Mouse (Mus musculus): Measurements from ENCODE around the gene Olfr1537. TPM values are rescaled to one million over a fixed set of nuclear protein-coding genes. Genes with fewer than 3 reads are reported as not detected.

The Olfr1537 gene
- not detected in 2 replicates for polyA plus RNA-seq (2015; fragmentation: Nextera tagmentation; extraction: Ambion mirVana)

DNA sequence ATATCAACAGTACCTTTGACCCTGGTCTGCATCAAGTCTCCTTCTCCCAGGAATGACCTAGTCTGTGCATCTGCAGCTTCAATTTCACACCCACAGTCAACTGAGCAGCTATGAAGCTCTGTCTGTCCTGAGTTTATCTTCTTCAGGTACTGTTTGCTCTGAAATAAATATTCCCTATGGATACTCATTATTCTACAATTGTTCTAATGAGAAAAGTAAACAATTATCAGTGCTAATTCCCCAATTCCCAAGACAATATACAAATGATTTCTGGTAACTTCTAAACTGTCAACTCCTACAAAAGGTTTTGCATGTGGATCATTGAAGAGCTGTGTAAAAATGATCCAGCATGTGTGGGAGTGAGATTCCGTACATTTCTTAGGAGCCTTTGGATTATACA lies at the start of gene Olfr1537:
Gene Olfr1537, minus strand, starts transcription at position 101 of the 400 bp plus-strand sequence.
- Histone ChIP-seq H3K4me1 (ENCODE audit: control insufficient read depth, insufficient read depth, low read length) (no peaks in the 10 kb centered on the region), H3K27me3 (ENCODE audit: control insufficient read depth, insufficient read depth, low read length) (no peaks in the 10 kb centered on the region), H3K9ac (ENCODE audit: low read length) (no peak within 1 kb of the TSS), H3K4me2 (ENCODE audit: low read depth, low read length) (no peak within 1 kb of the TSS), H3K27ac (ENCODE audit: low read length) (no peak within 1 kb of the TSS), H3K36me3 (ENCODE audit: control insufficient read depth, insufficient read depth, low read length) (no peaks in the 10 kb centered on the region), H3K9me3 (replicated peaks; ENCODE audit: control insufficient read depth, low read length) (no peaks in the 10 kb centered on the region), H3K4me3 (replicated peaks; ENCODE audit: low read length) (no peak within 1 kb of the TSS)
- WGBS = 85% methylated on average over 1 of the region's 1 CpGs
- no peak for ATAC-seq (ENCODE audit: insufficient read depth, low FRiP score)

DNA sequence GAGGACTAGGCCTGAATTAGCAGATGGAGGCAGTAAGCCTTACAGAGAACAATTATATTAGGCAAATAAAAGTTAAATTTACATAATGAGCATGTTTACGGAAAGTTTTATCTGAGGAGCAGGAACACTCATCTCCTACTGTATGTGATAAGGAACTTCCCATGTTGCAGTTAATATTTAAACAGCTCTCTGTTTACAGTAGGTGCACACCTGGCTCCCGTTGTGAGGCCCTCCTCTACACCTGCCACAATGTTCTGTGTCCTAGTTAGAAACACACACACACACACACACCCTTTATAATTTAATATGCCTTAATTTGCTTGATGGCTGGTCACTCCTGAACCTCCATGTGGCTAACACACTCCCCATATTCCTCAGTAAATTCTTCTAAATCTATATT lies 37.3 kb upstream of the Olfr1537 start:
- Histone ChIP-seq H3K4me2 (ENCODE audit: low read depth, low read length) (no peak overlapping the region), H3K27ac (ENCODE audit: low read length) (no peak overlapping the region), H3K4me3 (replicated peaks; ENCODE audit: low read length) (no peak overlapping the region), H3K27me3 (ENCODE audit: control insufficient read depth, insufficient read depth, low read length) (no peaks in the 10 kb centered on the region), H3K9me3 (replicated peaks; ENCODE audit: control insufficient read depth, low read length) (no peaks in the 10 kb centered on the region), H3K9ac (ENCODE audit: low read length) (no peak overlapping the region), H3K4me1 (ENCODE audit: control insufficient read depth, insufficient read depth, low read length) (no peaks in the 10 kb centered on the region), H3K36me3 (ENCODE audit: control insufficient read depth, insufficient read depth, low read length) (no peaks in the 10 kb centered on the region)
- WGBS = 43% methylated on average over 2 of the region's 2 CpGs
- ATAC-seq (ENCODE audit: insufficient read depth, low FRiP score) = peak; percentile 87; the same call in 1 of the 2 replicates

- no peaks in the 10 kb centered on the region for H3K27me3 ChIP-seq (ENCODE audit: control insufficient read depth, insufficient read depth, low read length)
- no peak for ATAC-seq (ENCODE audit: insufficient read depth, low FRiP score)
- no peak within 1 kb of the TSS for H3K27ac ChIP-seq (ENCODE audit: low read length)
- H3K4me3 ChIP-seq (replicated peaks; ENCODE audit: low read length) = no peak within 1 kb of the TSS
- no peaks in the 10 kb centered on the region for H3K4me1 ChIP-seq (ENCODE audit: control insufficient read depth, insufficient read depth, low read length)
- 86% methylated on average over 3 of the region's 3 CpGs for WGBS
- no peaks in the 10 kb centered on the region for H3K9me3 ChIP-seq (replicated peaks; ENCODE audit: control insufficient read depth, low read length)
- no peak within 1 kb of the TSS for H3K4me2 ChIP-seq (ENCODE audit: low read depth, low read length)
- H3K36me3 ChIP-seq (ENCODE audit: control insufficient read depth, insufficient read depth, low read length) = no peaks in the 10 kb centered on the region
- H3K9ac ChIP-seq (ENCODE audit: low read length) = no peak within 1 kb of the TSS
Measured at GRCm38 (mm10) chr9:39276718-39277117, 26.9 kb upstream of the Olfr1537 start, which contains the start of gene Olfr945. Gene Olfr945 (minus strand): TSS chr9:39276818.

DNA sequence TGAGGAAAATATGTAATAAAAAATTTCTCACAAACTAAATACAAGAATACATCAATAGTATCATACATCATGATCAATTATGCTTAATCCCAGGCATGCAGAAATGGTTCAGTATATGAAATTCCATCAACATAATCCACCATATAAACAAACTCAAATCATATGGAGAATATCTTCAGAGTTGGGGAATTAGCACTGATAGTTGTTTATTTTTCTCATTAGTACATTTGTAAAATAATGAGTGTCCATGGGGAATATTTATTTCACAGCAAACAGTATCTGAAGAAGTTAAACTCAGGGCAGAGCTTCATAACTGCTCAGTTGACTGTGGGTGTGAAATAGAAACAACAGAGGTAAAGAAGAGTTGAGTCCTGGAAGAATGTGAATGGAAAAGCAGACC lies 48.2 kb downstream of the Olfr1537 start, which contains the start of gene Olfr944:
Gene Olfr944, plus strand, starts transcription at position 301 of the 400 bp plus-strand sequence.
- Histone ChIP-seq H3K36me3 (ENCODE audit: control insufficient read depth, insufficient read depth, low read length) (no peaks in the 10 kb centered on the region), H3K4me2 (ENCODE audit: low read depth, low read length) (no peak within 1 kb of the TSS), H3K27me3 (ENCODE audit: control insufficient read depth, insufficient read depth, low read length) (no peaks in the 10 kb centered on the region), H3K27ac (ENCODE audit: low read length) (no peak within 1 kb of the TSS), H3K9me3 (replicated peaks; ENCODE audit: control insufficient read depth, low read length) (no peaks in the 10 kb centered on the region), H3K9ac (ENCODE audit: low read length) (no peak within 1 kb of the TSS), H3K4me3 (replicated peaks; ENCODE audit: low read length) (no peak within 1 kb of the TSS), H3K4me1 (ENCODE audit: control insufficient read depth, insufficient read depth, low read length) (no peaks in the 10 kb centered on the region)
- no peak for ATAC-seq (ENCODE audit: insufficient read depth, low FRiP score)

Other genes starting within 250 kb of the Olfr1537 start
- not detected in 2 replicates for gene Olfr146, start 226.6 kb downstream of the Olfr1537 start, polyA plus RNA-seq (2015; fragmentation: Nextera tagmentation; extraction: Ambion mirVana)
- not detected in 2 replicates for gene Olfr937, start 185.0 kb downstream of the Olfr1537 start, polyA plus RNA-seq (2015; fragmentation: Nextera tagmentation; extraction: Ambion mirVana)
- not detected in 2 replicates for gene Olfr938, start 171.1 kb downstream of the Olfr1537 start, polyA plus RNA-seq (2015; fragmentation: Nextera tagmentation; extraction: Ambion mirVana)
- not detected in 2 replicates for gene Olfr27, start 121.9 kb downstream of the Olfr1537 start, polyA plus RNA-seq (2015; fragmentation: Nextera tagmentation; extraction: Ambion mirVana)
- gene Olfr943, start 83.7 kb downstream of the Olfr1537 start, polyA plus RNA-seq (2015; fragmentation: Nextera tagmentation; extraction: Ambion mirVana) = not detected in 2 replicates
- not detected in 2 replicates for gene Olfr944, start 48.1 kb downstream of the Olfr1537 start, polyA plus RNA-seq (2015; fragmentation: Nextera tagmentation; extraction: Ambion mirVana)
- not detected in 2 replicates for gene Olfr945, start 26.8 kb upstream of the Olfr1537 start, polyA plus RNA-seq (2015; fragmentation: Nextera tagmentation; extraction: Ambion mirVana)
- not detected in 2 replicates for gene Olfr948, start 76.1 kb upstream of the Olfr1537 start, polyA plus RNA-seq (2015; fragmentation: Nextera tagmentation; extraction: Ambion mirVana)
- not detected in 2 replicates for gene Olfr951, start 137.4 kb upstream of the Olfr1537 start, polyA plus RNA-seq (2015; fragmentation: Nextera tagmentation; extraction: Ambion mirVana)
- not detected in 2 replicates for gene Olfr952, start 177.2 kb upstream of the Olfr1537 start, polyA plus RNA-seq (2015; fragmentation: Nextera tagmentation; extraction: Ambion mirVana)
- not detected in 2 replicates for gene Olfr954, start 206.7 kb upstream of the Olfr1537 start, polyA plus RNA-seq (2015; fragmentation: Nextera tagmentation; extraction: Ambion mirVana)
- gene Olfr955, start 221.9 kb upstream of the Olfr1537 start, polyA plus RNA-seq (2015; fragmentation: Nextera tagmentation; extraction: Ambion mirVana) = not detected in 2 replicates
- not detected in 2 replicates for gene Olfr44, start 244.0 kb upstream of the Olfr1537 start, polyA plus RNA-seq (2015; fragmentation: Nextera tagmentation; extraction: Ambion mirVana)

Data from stomach, embryonic 16.5 days (tissue).